Mouse (Mus musculus) liver, postnatal 0 days (tissue): ENCODE measurements around the gene Tec.

Experiments
- CTCF ChIP-seq: sonication (generic); IDR thresholded peaks from 2 replicates; pipeline ENCODE4 v1.5.1; 2016; ENCODE audit warnings: antibody characterized with exemption, low read depth
- EP300 ChIP-seq: IDR thresholded peaks from 2 replicates; pipeline ENCODE4 v1.6.1; 2016; ENCODE audit warnings: antibody characterized with exemption, low read depth, mild to moderate bottlenecking

GRCm38 (mm10) chr5:72902312-72902711 is 34.0 kb upstream of the Tec start:
- TF ChIP-seq CTCF: no peak
- TF ChIP-seq EP300: no peak
